Mouse (Mus musculus) embryonic facial prominence, embryonic 11.5 days (tissue): ENCODE results near the gene Otop2. TPM values are rescaled to one million over a fixed set of nuclear protein-coding genes. Genes with fewer than 3 reads are reported as not detected.

Source experiments
- ATAC-seq: fragments of 200-750 bp; cut with Nextera tagmentation; replicated peaks from 2 replicates; pipeline ENCODE4 v1.8.0; 2017; ENCODE audit warnings: low read depth; ENCODE audit not compliant: insufficient number of reproducible peaks, low FRiP score, low TSS enrichment
- DNase-seq: peaks from one replicate; pipeline ENCODE4 v3.0.0-alpha.2; 2015; ENCODE audit warnings: low spot score
- H3K27ac ChIP-seq: fragments of 300-500 bp; sonication (generic); replicated peaks from 2 replicates; pipeline ENCODE4 v1.5.1; 2014; ENCODE audit warnings: mild to moderate bottlenecking, low read depth, low read length, control low read depth
- H3K27me3 ChIP-seq: fragments of 300-500 bp; sonication (generic); 2 replicates; pipeline ENCODE4 v1.6.1; 2014; ENCODE audit warnings: mild to moderate bottlenecking, low read length, moderate library complexity, mixed read lengths; ENCODE audit not compliant: control insufficient read depth, insufficient read depth
- H3K36me3 ChIP-seq: fragments of 300-500 bp; sonication (generic); replicated peaks from 2 replicates; pipeline ENCODE4 v1.6.1; 2014; ENCODE audit warnings: low read depth, mild to moderate bottlenecking, low read length, moderate library complexity, mixed read lengths; ENCODE audit not compliant: control insufficient read depth, insufficient read depth
- H3K4me1 ChIP-seq: fragments of 300-500 bp; sonication (generic); 2 replicates; pipeline ENCODE4 v1.6.1; 2014; ENCODE audit warnings: low read length, mixed read lengths; ENCODE audit not compliant: control insufficient read depth, insufficient read depth
- H3K4me2 ChIP-seq: fragments of 300-500 bp; sonication (generic); 2 replicates; pipeline ENCODE4 v1.6.1; 2014; ENCODE audit warnings: low read depth, mild to moderate bottlenecking, control low read depth, low read length, moderate library complexity
- H3K4me3 ChIP-seq: fragments of 300-500 bp; sonication (generic); 2 replicates; pipeline ENCODE4 v1.5.1; 2014; ENCODE audit warnings: low read depth, low read length, control low read depth
- H3K9ac ChIP-seq: fragments of 300-500 bp; sonication (generic); replicated peaks from 2 replicates; pipeline ENCODE4 v1.6.1; 2014; ENCODE audit warnings: mild to moderate bottlenecking, control low read depth, low read length
- H3K9me3 ChIP-seq: fragments of 300-500 bp; sonication (generic); replicated peaks from 2 replicates; pipeline ENCODE4 v1.6.1; 2016; ENCODE audit warnings: mild to moderate bottlenecking, low read length, inconsistent platforms, mixed read lengths; ENCODE audit not compliant: control insufficient read depth
- WGBS: fragments of 180-500 bp; shearing (Covaris S2); extraction: QIAGEN DNeasy Blood & Tissue Kit; methylation state at CpG from one replicate; pipeline ENCODE4 v1.1.7; 2014; 5-methylcytosine and 5-hydroxymethylcytosine counted together
- polyA plus RNA-seq: library from polyadenylated mRNA; unstranded; fragments of >200 nt; fragmentation: Nextera tagmentation; extraction: Ambion mirVana; gene quantifications from 2 replicates; pipeline ENCODE4 v1.2.1, GENCODE M21; 2014

Gene Otop2
- polyA plus RNA-seq, 1 experiment from 2014 or later, result not detected

DNA sequence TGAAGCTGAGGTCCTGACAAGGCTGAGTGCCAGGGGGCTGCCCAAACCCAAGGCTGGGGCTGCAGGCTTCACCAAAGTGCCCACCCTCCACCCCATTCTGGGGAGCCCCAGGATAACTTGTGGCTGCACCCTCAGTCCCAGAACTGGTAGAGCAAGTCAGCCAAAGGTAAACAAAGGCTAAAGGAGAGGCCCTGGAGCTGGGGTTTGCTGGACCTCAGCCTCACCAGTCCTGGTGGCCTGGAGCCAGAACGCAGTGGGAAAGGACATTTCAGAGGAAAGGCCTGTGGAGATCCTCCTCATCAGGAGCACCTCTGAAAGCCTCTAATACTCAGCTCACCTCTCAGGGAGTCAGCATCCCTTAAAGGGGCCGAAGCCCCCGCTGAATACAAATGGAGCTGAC is 57.2 kb downstream of the Otop2 start:
- Histone ChIP-seq H3K4me3 (no peak overlapping the region), H3K9ac (no peak overlapping the region), H3K4me2 (no peak overlapping the region), H3K4me1 (peaks cover 8% of the 10 kb centered on the region), H3K27ac (no peak overlapping the region), H3K36me3 (no peaks in the 10 kb centered on the region), H3K27me3 (peaks cover 22% of the 10 kb centered on the region), H3K9me3 (no peaks in the 10 kb centered on the region)
- 89% methylated on average over 3 of the region's 3 CpGs for WGBS
- DNase-seq (no peak), ATAC-seq (no peak)

DNA sequence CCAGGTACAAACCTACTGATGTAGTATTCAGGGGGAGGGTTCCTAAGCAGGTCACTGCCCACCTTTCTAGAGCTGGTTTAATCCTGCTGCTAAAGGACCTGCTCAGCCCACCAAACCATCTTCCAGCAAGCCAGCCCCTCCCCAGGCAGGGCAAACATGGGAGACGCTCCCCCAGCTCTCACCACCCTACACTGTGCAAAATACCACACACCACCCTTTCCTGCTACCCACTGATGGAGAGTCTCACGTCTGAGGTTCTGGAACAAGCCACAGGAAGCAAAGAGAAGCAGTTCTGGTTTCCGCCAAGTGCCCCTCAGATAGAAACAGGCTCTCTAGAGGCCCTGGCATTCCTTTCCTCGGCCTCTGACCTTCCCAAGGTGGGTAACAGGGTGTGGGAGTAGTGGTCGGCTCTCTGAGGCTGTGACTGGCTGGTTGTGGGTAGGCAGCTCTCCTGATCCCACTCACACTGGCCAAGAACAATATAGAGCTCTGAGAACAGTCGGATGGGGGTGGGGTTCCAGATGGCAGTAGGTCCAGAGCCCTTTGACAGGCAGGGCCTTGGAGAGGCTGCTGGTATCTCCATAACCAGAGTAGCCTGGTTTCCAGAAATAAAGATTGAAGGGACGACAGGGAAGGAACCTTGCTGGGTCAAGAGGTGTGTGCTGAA is 59.2 kb downstream of the Otop2 start:
- H3K9me3 ChIP-seq, result no peaks in the 10 kb centered on the region
- H3K4me2 ChIP-seq, result no peak overlapping the region; the same call in 1 of the 2 replicates
- no peak overlapping the region for H3K9ac ChIP-seq
- 31% methylated on average over 7 of the region's 7 CpGs for WGBS
- H3K36me3 ChIP-seq, result no peaks in the 10 kb centered on the region
- DNase-seq, result no peak
- no peak for ATAC-seq
- H3K4me1 ChIP-seq, result peaks cover 8% of the 10 kb centered on the region
- no peak overlapping the region for H3K27ac ChIP-seq
- peak overlapping the region; percentile 46; the same call in 1 of the 2 replicates for H3K4me3 ChIP-seq
- peaks cover 22% of the 10 kb centered on the region for H3K27me3 ChIP-seq

DNA sequence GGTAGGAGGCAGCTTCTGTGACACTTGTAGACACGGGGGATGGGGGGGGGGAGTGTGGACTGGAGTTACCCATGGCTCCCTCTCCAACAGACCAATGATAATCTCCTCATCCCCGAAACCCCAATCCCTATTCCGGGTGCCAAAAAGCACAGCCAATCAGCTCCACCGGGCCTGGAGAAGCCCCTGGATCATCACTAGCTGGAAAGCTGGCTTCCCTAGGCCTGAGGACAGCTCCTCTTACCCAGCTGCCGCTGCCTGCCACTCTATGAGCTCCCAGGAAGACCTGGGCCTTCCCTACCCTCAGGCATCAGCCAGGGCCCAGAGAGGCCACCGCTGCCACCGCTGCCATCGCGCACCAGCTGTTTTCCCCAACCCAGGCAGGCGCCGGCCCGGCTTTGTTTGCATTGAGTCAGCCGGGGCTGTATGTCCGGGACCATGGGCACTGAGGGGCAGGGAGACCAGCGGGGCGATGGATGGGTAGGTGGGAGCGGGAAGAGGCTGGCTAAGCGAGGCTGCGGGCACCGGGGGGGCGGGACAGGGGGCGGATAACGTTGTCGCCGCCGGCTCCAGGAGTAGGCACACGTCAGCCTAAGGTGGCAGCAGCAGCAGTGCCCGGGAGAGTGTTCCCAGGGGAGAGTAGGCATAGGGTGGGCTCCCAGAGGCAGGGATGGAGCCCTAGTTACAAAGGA is 59.9 kb downstream of the Otop2 start:
- peak overlapping the region; percentile 46 for H3K4me3 ChIP-seq
- peaks cover 8% of the 10 kb centered on the region for H3K4me1 ChIP-seq
- DNase-seq (no peak), ATAC-seq (no peak)
- H3K9ac ChIP-seq, result peak overlapping the region; percentile 43
- 2% methylated on average over 26 of the region's 28 CpGs for WGBS
- no peak overlapping the region for H3K27ac ChIP-seq
- peak overlapping the region; percentile 86 for H3K4me2 ChIP-seq
- no peaks in the 10 kb centered on the region for H3K36me3 ChIP-seq
- H3K27me3 ChIP-seq, result peaks cover 24% of the 10 kb centered on the region
- H3K9me3 ChIP-seq, result no peaks in the 10 kb centered on the region

DNA sequence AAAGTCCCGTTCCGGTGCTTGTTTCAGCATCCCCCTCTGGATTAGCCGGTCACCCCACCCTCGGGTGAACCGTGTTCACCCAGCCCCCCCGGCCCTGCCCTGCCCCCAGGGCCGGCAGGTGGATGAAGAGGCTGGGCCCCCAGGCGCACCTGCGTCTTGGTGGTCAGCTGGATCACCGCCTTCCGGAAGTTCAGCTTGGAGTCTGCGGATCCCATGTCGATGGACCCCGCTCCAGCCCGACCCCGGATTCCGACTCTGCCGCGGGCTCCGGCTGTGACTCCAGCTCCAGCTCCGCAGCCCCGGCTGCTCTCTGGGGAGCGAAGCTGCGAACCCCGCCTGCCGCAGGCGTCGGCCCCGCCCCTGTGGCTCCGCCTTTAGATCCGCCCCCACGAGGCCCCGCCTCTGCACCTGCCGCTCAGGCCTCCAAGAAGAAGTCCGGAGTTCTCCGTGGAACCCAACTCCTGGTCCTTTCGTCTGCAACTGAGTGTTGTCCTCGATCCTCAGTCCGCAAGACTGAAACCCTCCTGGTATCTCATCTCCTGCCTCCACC is 60.5 kb downstream of the Otop2 start, which contains the start of gene Hid1:
Hid1 (minus strand) TSS at position 362 of the 550 bp plus-strand sequence.
- Histone ChIP-seq H3K27ac (no peak within 1 kb of the TSS), H3K4me1 (peaks cover 8% of the 10 kb centered on the region), H3K4me3 (peak within 1 kb of the TSS; percentile 46), H3K36me3 (no peaks in the 10 kb centered on the region), H3K27me3 (peaks cover 24% of the 10 kb centered on the region), H3K4me2 (peak within 1 kb of the TSS; percentile 86), H3K9me3 (no peaks in the 10 kb centered on the region), H3K9ac (peak within 1 kb of the TSS; percentile 43)
- ATAC-seq (peak; percentile 35; the same call in 1 of the 2 replicates), DNase-seq (peak; percentile 78)
- WGBS, result under 1% methylated on average over 39 of the region's 39 CpGs

DNA sequence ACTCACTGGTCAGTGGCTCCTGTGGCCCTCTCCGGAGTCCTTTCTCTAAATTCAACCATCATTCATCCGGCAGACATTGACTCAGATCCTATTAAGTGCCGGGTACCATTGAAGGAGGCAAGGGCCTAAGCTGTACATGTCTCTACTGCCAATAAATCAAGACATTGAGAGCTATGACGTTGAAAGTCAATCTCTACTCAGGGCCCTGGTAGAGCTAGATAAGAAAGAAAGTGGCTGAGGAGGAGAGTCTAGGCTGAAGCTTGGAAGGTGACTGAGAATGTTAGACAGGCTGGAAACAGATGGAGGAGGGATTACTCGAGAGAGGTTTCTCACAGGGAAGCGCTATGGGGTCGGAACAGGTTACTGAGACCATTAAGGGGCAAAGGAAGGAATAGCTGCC is 63.4 kb downstream of the Otop2 start:
- 64% methylated on average over 7 of the region's 7 CpGs for WGBS
- no peak for ATAC-seq
- H3K27me3 ChIP-seq, result peaks cover 40% of the 10 kb centered on the region

DNA sequence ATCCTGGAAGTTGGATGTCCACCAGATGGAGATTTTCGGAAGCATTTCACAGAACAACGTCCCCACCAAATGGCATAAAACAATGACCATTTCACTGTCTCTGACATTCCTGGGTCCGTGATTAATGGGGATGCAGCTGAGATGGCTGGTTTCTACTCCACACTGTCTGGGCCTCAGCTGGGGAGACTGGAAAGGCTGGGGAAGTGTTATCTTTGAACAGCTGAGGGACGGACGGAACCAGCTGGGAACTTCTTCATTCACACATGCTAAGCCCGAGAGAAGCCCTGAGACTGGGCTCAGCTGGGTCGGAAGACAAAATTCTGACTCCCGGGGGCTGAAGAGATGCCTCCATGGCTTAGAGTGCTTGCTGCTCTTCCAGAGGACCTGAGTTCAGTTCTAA is 64.4 kb downstream of the Otop2 start:
- H3K4me1 ChIP-seq, result peaks cover 8% of the 10 kb centered on the region
- 65% methylated on average over 8 of the region's 8 CpGs for WGBS
- no peaks in the 10 kb centered on the region for H3K9me3 ChIP-seq
- no peak overlapping the region for H3K27ac ChIP-seq
- no peak overlapping the region for H3K4me2 ChIP-seq
- H3K27me3 ChIP-seq, result peaks cover 43% of the 10 kb centered on the region
- no peak for ATAC-seq
- H3K36me3 ChIP-seq, result no peaks in the 10 kb centered on the region
- no peak overlapping the region for H3K4me3 ChIP-seq
- DNase-seq, result no peak
- no peak overlapping the region for H3K9ac ChIP-seq

More for the DNA sequence above, 63.4 kb downstream of the Otop2 start:
- Histone ChIP-seq H3K4me2 (no peak overlapping the region), H3K27ac (no peak overlapping the region), H3K36me3 (no peaks in the 10 kb centered on the region), H3K9ac (no peak overlapping the region), H3K4me1 (peaks cover 8% of the 10 kb centered on the region), H3K9me3 (no peaks in the 10 kb centered on the region), H3K4me3 (no peak overlapping the region)
- no peak for DNase-seq

DNA sequence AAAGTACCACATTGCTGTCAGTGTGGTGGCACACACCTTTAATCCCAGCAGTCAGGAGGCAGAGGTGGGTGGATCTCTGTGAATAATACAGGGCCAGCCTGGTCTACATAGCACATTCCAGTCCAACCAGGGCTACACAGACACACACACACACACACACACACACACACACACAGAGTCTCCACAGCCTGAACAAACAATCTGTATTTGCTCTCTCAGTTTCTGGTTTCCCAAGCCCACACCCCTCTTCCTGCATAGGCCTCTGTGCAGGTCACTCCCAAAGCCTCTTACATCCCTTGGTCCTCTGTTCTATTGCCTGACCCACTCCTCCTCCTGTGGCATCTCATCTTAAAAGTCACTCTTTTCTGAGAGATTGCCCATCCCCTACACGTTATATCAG is 65.1 kb downstream of the Otop2 start:
- no peak overlapping the region for H3K27ac ChIP-seq
- WGBS, result 66% methylated on average over 1 of the region's 1 CpGs
- no peak overlapping the region for H3K4me2 ChIP-seq
- no peak for DNase-seq
- H3K27me3 ChIP-seq, result peaks cover 36% of the 10 kb centered on the region
- H3K9me3 ChIP-seq, result no peaks in the 10 kb centered on the region
- H3K36me3 ChIP-seq, result no peaks in the 10 kb centered on the region
- H3K4me1 ChIP-seq, result peaks cover 5% of the 10 kb centered on the region
- no peak for ATAC-seq
- H3K4me3 ChIP-seq, result no peak overlapping the region
- H3K9ac ChIP-seq, result no peak overlapping the region

DNA sequence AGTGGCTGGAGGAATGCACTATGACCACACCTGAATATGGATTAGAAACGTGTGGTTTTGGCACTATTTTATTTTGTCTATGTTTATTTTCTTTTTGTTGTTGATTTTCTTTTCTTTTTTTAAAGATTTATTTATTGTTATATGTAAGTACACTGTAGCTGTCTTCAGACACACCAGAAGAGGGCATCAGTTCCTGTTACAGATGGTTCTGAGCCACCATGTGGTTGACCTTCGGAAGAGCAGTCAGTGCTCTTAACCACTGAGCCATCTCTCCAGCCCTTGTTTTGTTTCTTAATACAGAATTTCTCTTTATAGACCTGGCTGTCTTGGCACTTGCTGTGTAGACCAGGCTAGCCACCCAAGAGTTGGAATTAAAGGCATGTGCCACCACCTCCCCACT is 65.8 kb downstream of the Otop2 start:
- Histone ChIP-seq H3K27ac (no peak overlapping the region), H3K27me3 (peaks cover 29% of the 10 kb centered on the region), H3K4me1 (no peaks in the 10 kb centered on the region; the same call in 1 of the 2 replicates), H3K4me2 (no peak overlapping the region), H3K36me3 (no peaks in the 10 kb centered on the region), H3K9me3 (no peaks in the 10 kb centered on the region), H3K4me3 (no peak overlapping the region), H3K9ac (no peak overlapping the region)
- no peak for ATAC-seq
- 30% methylated on average over 2 of the region's 2 CpGs for WGBS
- DNase-seq, result no peak
